Mouse (Mus musculus): ENCODE results near the gene Rnf2. TPM values are rescaled to one million over a fixed set of nuclear protein-coding genes. Genes with fewer than 3 reads are reported as not detected.

The Rnf2 gene
- polyA plus RNA-seq, 1 experiment: 14.1 TPM

GRCm38 (mm10) chr1:151466571-151466970, 34.2 kb downstream of the Rnf2 start:
- TF ChIP-seq E2F4 (IDR thresholded peaks at IDR 0.05; ENCODE audit: insufficient read depth) (no peak), SRF (IDR thresholded peaks at IDR 0.05; ENCODE audit: control insufficient read depth, insufficient read length, low read depth) (no peak), MYOD1 (IDR thresholded peaks at IDR 0.05; ENCODE audit: control insufficient read depth in 1 of 3, insufficient read length in 2 of 3, low read depth in 2 of 3) (no peak), MYOG (IDR thresholded peaks at IDR 0.05; ENCODE audit: control insufficient read depth in 1 of 3, insufficient read depth in 1 of 3, insufficient read length in 2 of 3, low read depth in 2 of 3) (no peak), CEBPB (IDR thresholded peaks at IDR 0.05; ENCODE audit: insufficient read depth, poor library complexity, severe bottlenecking) (no peak), USF1 (IDR thresholded peaks at IDR 0.05; ENCODE audit: low read depth) (no peak), MAX (IDR thresholded peaks at IDR 0.05; ENCODE audit: low read depth) (no peak), TCF12 (IDR thresholded peaks at IDR 0.05; ENCODE audit: insufficient read depth, poor library complexity, severe bottlenecking) (no peak), REST (IDR thresholded peaks at IDR 0.05; ENCODE audit: insufficient read depth, insufficient read length) (no peak), POLR2A (IDR thresholded peaks at IDR 0.05; ENCODE audit: insufficient read length, low read depth) (no peak), TCF3 (IDR thresholded peaks at IDR 0.05; ENCODE audit: insufficient read length, low read depth) (no peak), POLR2AphosphoS2 (IDR thresholded peaks at IDR 0.05; ENCODE audit: insufficient read length, low read depth) (no peak)
- no peak overlapping the region for H3ac ChIP-seq (ENCODE audit: control insufficient read depth, insufficient read length)

GRCm38 (mm10) chr1:151464914-151465313, 35.8 kb downstream of the Rnf2 start:
- Histone ChIP-seq H3K79me2 (ENCODE audit: control insufficient read depth, insufficient read depth) (no peaks in the 10 kb centered on the region), H3K27me3 (ENCODE audit: control insufficient read depth, insufficient read depth, insufficient read length) (no peaks in the 10 kb centered on the region), H3K4me2 (ENCODE audit: low read depth) (no peak overlapping the region), H3K4me3 (no peak overlapping the region), H3K36me3 (ENCODE audit: control insufficient read depth, insufficient read depth) (peaks cover 8% of the 10 kb centered on the region), H3ac (ENCODE audit: control insufficient read depth, insufficient read length) (no peak overlapping the region)
- TF ChIP-seq USF1 (IDR thresholded peaks at IDR 0.05; ENCODE audit: low read depth): no peak
- no peak for TF ChIP-seq TCF3 (IDR thresholded peaks at IDR 0.05; ENCODE audit: insufficient read length, low read depth)
- TF ChIP-seq POLR2AphosphoS2 (IDR thresholded peaks at IDR 0.05; ENCODE audit: insufficient read length, low read depth): no peak
- no peak for TF ChIP-seq MYOG (IDR thresholded peaks at IDR 0.05; ENCODE audit: control insufficient read depth in 1 of 3, insufficient read depth in 1 of 3, insufficient read length in 2 of 3, low read depth in 2 of 3)
- no peak for TF ChIP-seq MAX (IDR thresholded peaks at IDR 0.05; ENCODE audit: low read depth)
- TF ChIP-seq CEBPB (IDR thresholded peaks at IDR 0.05; ENCODE audit: insufficient read depth, poor library complexity, severe bottlenecking): no peak
- TF ChIP-seq POLR2A (IDR thresholded peaks at IDR 0.05; ENCODE audit: insufficient read length, low read depth): no peak
- TF ChIP-seq MYOD1 (IDR thresholded peaks at IDR 0.05; ENCODE audit: control insufficient read depth in 1 of 3, insufficient read length in 2 of 3, low read depth in 2 of 3): no peak
- TF ChIP-seq TCF12 (IDR thresholded peaks at IDR 0.05; ENCODE audit: insufficient read depth, poor library complexity, severe bottlenecking): no peak
- no peak for TF ChIP-seq SRF (IDR thresholded peaks at IDR 0.05; ENCODE audit: control insufficient read depth, insufficient read length, low read depth)
- no peak for TF ChIP-seq REST (IDR thresholded peaks at IDR 0.05; ENCODE audit: insufficient read depth, insufficient read length)
- TF ChIP-seq E2F4 (IDR thresholded peaks at IDR 0.05; ENCODE audit: insufficient read depth): no peak

More at GRCm38 (mm10) chr1:151466571-151466970, 34.2 kb downstream of the Rnf2 start:
- Histone ChIP-seq H3K36me3 (ENCODE audit: control insufficient read depth, insufficient read depth) (peaks cover 16% of the 10 kb centered on the region), H3K79me2 (ENCODE audit: control insufficient read depth, insufficient read depth) (no peaks in the 10 kb centered on the region), H3K4me2 (ENCODE audit: low read depth) (no peak overlapping the region), H3K4me3 (no peak overlapping the region), H3K27me3 (ENCODE audit: control insufficient read depth, insufficient read depth, insufficient read length) (no peaks in the 10 kb centered on the region)

GRCm38 (mm10) chr1:151461265-151461664, 39.5 kb downstream of the Rnf2 start:
- TF ChIP-seq E2F4 (IDR thresholded peaks at IDR 0.05; ENCODE audit: insufficient read depth): no peak
- TF ChIP-seq MAX (IDR thresholded peaks at IDR 0.05; ENCODE audit: low read depth): no peak
- TF ChIP-seq POLR2A (IDR thresholded peaks at IDR 0.05; ENCODE audit: insufficient read length, low read depth): no peak
- TF ChIP-seq POLR2AphosphoS2 (IDR thresholded peaks at IDR 0.05; ENCODE audit: insufficient read length, low read depth): no peak
- no peak for TF ChIP-seq MYOG (IDR thresholded peaks at IDR 0.05; ENCODE audit: control insufficient read depth in 1 of 3, insufficient read depth in 1 of 3, insufficient read length in 2 of 3, low read depth in 2 of 3)
- TF ChIP-seq REST (IDR thresholded peaks at IDR 0.05; ENCODE audit: insufficient read depth, insufficient read length): no peak
- no peak for TF ChIP-seq CEBPB (IDR thresholded peaks at IDR 0.05; ENCODE audit: insufficient read depth, poor library complexity, severe bottlenecking)
- no peak for TF ChIP-seq TCF3 (IDR thresholded peaks at IDR 0.05; ENCODE audit: insufficient read length, low read depth)
- TF ChIP-seq MYOD1 (IDR thresholded peaks at IDR 0.05; ENCODE audit: control insufficient read depth in 1 of 3, insufficient read length in 2 of 3, low read depth in 2 of 3): no peak
- TF ChIP-seq USF1 (IDR thresholded peaks at IDR 0.05; ENCODE audit: low read depth): no peak
- TF ChIP-seq SRF (IDR thresholded peaks at IDR 0.05; ENCODE audit: control insufficient read depth, insufficient read length, low read depth): no peak
- no peak for TF ChIP-seq TCF12 (IDR thresholded peaks at IDR 0.05; ENCODE audit: insufficient read depth, poor library complexity, severe bottlenecking)
- Histone ChIP-seq H3K36me3 (ENCODE audit: control insufficient read depth, insufficient read depth) (no peaks in the 10 kb centered on the region), H3K4me3 (no peak overlapping the region), H3K27me3 (ENCODE audit: control insufficient read depth, insufficient read depth, insufficient read length) (no peaks in the 10 kb centered on the region), H3K4me2 (ENCODE audit: low read depth) (no peak overlapping the region), H3ac (ENCODE audit: control insufficient read depth, insufficient read length) (no peak overlapping the region), H3K79me2 (ENCODE audit: control insufficient read depth, insufficient read depth) (no peaks in the 10 kb centered on the region)

GRCm38 (mm10) chr1:151457087-151457486, 43.7 kb downstream of the Rnf2 start:
- TF ChIP-seq SRF (IDR thresholded peaks at IDR 0.05; ENCODE audit: control insufficient read depth, insufficient read length, low read depth) (no peak), MYOD1 (IDR thresholded peaks at IDR 0.05; ENCODE audit: control insufficient read depth in 1 of 3, insufficient read length in 2 of 3, low read depth in 2 of 3) (no peak), TCF12 (IDR thresholded peaks at IDR 0.05; ENCODE audit: insufficient read depth, poor library complexity, severe bottlenecking) (no peak), POLR2A (IDR thresholded peaks at IDR 0.05; ENCODE audit: insufficient read length, low read depth) (no peak), MYOG (IDR thresholded peaks at IDR 0.05; ENCODE audit: control insufficient read depth in 1 of 3, insufficient read depth in 1 of 3, insufficient read length in 2 of 3, low read depth in 2 of 3) (no peak), CEBPB (IDR thresholded peaks at IDR 0.05; ENCODE audit: insufficient read depth, poor library complexity, severe bottlenecking) (no peak), REST (IDR thresholded peaks at IDR 0.05; ENCODE audit: insufficient read depth, insufficient read length) (no peak), TCF3 (IDR thresholded peaks at IDR 0.05; ENCODE audit: insufficient read length, low read depth) (no peak), POLR2AphosphoS2 (IDR thresholded peaks at IDR 0.05; ENCODE audit: insufficient read length, low read depth) (no peak), E2F4 (IDR thresholded peaks at IDR 0.05; ENCODE audit: insufficient read depth) (no peak), USF1 (IDR thresholded peaks at IDR 0.05; ENCODE audit: low read depth) (no peak), MAX (IDR thresholded peaks at IDR 0.05; ENCODE audit: low read depth) (no peak)
- no peaks in the 10 kb centered on the region for H3K27me3 ChIP-seq (ENCODE audit: control insufficient read depth, insufficient read depth, insufficient read length)
- H3ac ChIP-seq (ENCODE audit: control insufficient read depth, insufficient read length): no peak overlapping the region
- H3K36me3 ChIP-seq (ENCODE audit: control insufficient read depth, insufficient read depth): peaks cover 10% of the 10 kb centered on the region
- H3K4me3 ChIP-seq: no peak overlapping the region
- H3K4me2 ChIP-seq (ENCODE audit: low read depth): no peak overlapping the region
- H3K79me2 ChIP-seq (ENCODE audit: control insufficient read depth, insufficient read depth): no peaks in the 10 kb centered on the region

Measured in myocyte (in vitro differentiated cells).